Mouse (Mus musculus) forebrain, embryonic 10.5 days (tissue): ENCODE data around the gene Col8a1. TPM values are rescaled to one million over a fixed set of nuclear protein-coding genes. Genes with fewer than 3 reads are reported as not detected.

ENCODE experiments used
- DNase-seq: peaks from one replicate; pipeline ENCODE4 v3.0.0-alpha.2; 2017; ENCODE audit warnings: low spot score; ENCODE audit errors: extremely low spot score
- H3K27ac ChIP-seq: fragments of 300-500 bp; sonication (generic); 2 replicates; pipeline ENCODE4 v1.5.1; 2016; ENCODE audit warnings: mild to moderate bottlenecking
- H3K27me3 ChIP-seq: fragments of 300-500 bp; sonication (generic); 2 replicates; pipeline ENCODE4 v1.6.1; 2016; ENCODE audit warnings: mild to moderate bottlenecking; ENCODE audit not compliant: poor library complexity, severe bottlenecking
- H3K36me3 ChIP-seq: fragments of 300-500 bp; sonication (generic); replicated peaks from 2 replicates; pipeline ENCODE4 v1.6.1; 2016; ENCODE audit warnings: mild to moderate bottlenecking, moderate library complexity
- H3K4me1 ChIP-seq: fragments of 300-500 bp; sonication (generic); 2 replicates; pipeline ENCODE4 v1.6.1; 2016
- H3K4me3 ChIP-seq: fragments of 300-500 bp; sonication (generic); 2 replicates; pipeline ENCODE4 v1.5.1; 2016; ENCODE audit warnings: mild to moderate bottlenecking, moderate library complexity
- H3K9me3 ChIP-seq: fragments of 300-500 bp; sonication (generic); 2 replicates; pipeline ENCODE4 v1.6.1; 2016; ENCODE audit warnings: mild to moderate bottlenecking, moderate library complexity
- WGBS: fragments of 180-500 bp; shearing (Covaris S2); methylation state at CpG from one replicate; pipeline ENCODE4 v1.1.7; 2016; 5-methylcytosine and 5-hydroxymethylcytosine counted together
- polyA plus RNA-seq: library from polyadenylated mRNA; unstranded; fragments of >200 nt; fragmentation: Nextera tagmentation; extraction: Ambion mirVana; gene quantifications from 2 replicates; pipeline ENCODE4 v1.2.1, GENCODE M21; 2016

The Col8a1 gene
- polyA plus RNA-seq, 1 experiment from 2014 or later = 0.32 TPM

GRCm38 (mm10) chr16:57577519-57577918 is 177.0 kb downstream of the Col8a1 start:
- no peaks in the 10 kb centered on the region for H3K36me3 ChIP-seq
- H3K27me3 ChIP-seq = no peaks in the 10 kb centered on the region
- no peak overlapping the region for H3K4me3 ChIP-seq
- H3K27ac ChIP-seq = no peak overlapping the region
- no peak for DNase-seq
- H3K4me1 ChIP-seq = no peaks in the 10 kb centered on the region; the same call in 1 of the 2 replicates
- WGBS = 93% methylated on average over 1 of the region's 1 CpGs
- H3K9me3 ChIP-seq = no peaks in the 10 kb centered on the region

DNA sequence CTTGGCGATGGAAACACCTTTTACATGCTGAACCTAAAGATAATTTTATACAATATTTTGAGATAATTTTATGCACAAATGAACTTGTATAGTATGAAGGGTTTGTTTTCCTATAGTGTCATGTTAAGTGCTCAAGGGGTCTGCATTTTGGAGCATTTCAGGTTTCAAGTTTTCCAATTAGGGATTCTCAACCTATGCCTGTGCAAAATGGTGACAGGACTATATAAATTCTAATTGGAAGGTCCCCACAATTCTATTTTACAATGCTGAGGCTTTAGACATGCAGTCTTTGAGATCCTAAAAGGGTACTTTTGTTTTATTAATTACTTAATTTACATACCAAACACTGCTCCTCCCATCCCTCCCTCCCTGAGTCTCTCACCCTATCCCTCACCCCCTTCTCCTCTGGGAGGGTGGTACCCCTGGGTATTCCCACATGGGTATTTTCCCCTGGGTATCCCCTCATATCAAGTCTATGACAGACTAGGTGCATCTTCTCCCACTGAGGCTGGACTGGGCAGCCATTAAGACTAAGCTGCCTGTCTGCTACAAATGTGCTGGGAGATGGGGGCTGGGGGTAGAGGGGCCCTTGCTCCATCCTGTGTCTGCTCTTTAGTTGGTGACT is 178.7 kb downstream of the Col8a1 start:
- Histone ChIP-seq H3K27ac (no peak overlapping the region), H3K9me3 (no peaks in the 10 kb centered on the region), H3K27me3 (no peaks in the 10 kb centered on the region), H3K4me1 (peaks cover 3% of the 10 kb centered on the region; the same call in 1 of the 2 replicates), H3K36me3 (peaks cover 7% of the 10 kb centered on the region), H3K4me3 (no peak overlapping the region)
- WGBS = 91% methylated on average over 1 of the region's 1 CpGs
- no peak for DNase-seq

Other genes starting within 250 kb of the Col8a1 start
- 62.1 and 63.6 TPM in 2 replicates for gene Cmss1, start 147.9 kb downstream of the Col8a1 start, polyA plus RNA-seq